Mouse (Mus musculus): ENCODE data around the gene Akr1b10.
"Not testable (repeated sequence)": the region's sequence is repeated elsewhere in the genome, so short reads cannot be mapped to it uniquely, and the experiment has no call there.

The Akr1b10 gene

DNA sequence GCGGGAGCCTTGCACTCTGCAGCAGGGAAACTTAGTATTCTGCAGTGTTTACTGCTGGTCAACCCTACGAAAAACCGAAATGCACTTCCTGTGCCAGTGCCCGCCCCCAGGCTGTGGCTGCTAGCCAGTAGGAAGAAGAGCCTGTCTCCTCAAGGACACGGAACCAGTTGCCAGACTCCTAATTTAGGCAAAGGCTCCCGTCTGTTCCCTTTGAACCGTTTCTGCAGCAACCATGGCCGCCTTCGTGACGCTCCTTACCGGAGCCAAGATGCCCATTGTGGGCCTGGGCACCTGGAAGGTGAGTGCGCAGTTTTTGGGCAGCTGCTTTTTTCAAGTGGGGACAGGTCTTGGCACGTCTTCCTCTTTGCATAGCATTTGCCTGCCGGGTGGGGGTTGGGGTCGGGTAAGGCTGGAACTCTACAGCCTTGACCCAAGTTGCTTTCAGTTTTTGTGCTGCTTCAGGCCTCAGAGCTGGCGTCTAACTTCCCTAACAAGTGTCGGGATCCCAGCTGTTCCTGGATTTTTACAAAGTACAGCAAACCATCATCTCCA lies at the start of gene Akr1b10:
TSS of gene Akr1b10 (plus strand) at position 109 of the 552 bp plus-strand sequence.
- peak; percentile 82 for DNase-seq (ENCODE audit: low spot score)

DNA sequence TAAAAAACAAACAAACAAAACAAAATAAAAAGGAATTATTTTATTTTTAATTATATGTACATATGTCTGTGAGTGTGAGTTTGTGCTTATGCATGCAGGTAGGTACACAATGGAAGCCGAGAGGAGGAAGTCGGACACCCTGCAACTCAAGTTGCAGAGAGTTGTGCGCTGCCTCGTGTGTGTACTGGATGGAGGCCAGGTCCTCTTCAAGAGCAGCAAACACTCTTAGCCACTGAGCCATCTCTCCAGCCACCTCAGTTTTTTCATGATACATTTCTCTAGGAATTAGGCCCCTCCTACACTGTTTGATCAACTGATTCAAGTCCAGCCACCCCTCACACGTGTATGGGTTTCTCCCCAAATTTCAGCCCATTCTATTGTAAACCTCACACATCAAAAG lies 49.3 kb upstream of the Akr1b10 start:
- no peak for DNase-seq (ENCODE audit: low spot score)

DNA sequence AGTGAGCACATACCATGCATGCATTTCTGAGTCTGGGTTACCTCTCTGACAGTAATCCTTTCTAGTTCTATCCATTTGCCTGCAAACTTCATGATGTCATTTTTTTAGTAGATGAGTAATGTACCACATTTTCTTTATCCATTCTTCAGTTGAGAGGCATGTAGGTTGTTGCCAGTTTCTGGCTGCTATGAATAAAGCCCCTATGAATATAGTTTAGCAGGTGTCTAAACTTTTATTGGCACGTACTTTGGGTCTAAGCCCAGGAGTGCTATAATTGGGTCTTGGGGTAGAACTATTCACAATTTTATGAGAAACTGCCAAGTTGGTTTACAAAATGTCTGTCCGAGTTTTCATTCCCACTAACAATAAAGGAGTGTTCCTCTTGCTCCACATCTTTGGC lies 46.2 kb upstream of the Akr1b10 start:
- no peak for DNase-seq (ENCODE audit: low spot score)

- DNase-seq (ENCODE audit: low spot score), result no peak
Observed at GRCm38 (mm10) chr6:34341991-34342390, 42.0 kb upstream of the Akr1b10 start.

- no peak for DNase-seq (ENCODE audit: low spot score)
Observed at GRCm38 (mm10) chr6:34342476-34342875, 41.5 kb upstream of the Akr1b10 start.

GRCm38 (mm10) chr6:34343426-34343825 lies 40.6 kb upstream of the Akr1b10 start:
- no peak for DNase-seq (ENCODE audit: low spot score)

DNA sequence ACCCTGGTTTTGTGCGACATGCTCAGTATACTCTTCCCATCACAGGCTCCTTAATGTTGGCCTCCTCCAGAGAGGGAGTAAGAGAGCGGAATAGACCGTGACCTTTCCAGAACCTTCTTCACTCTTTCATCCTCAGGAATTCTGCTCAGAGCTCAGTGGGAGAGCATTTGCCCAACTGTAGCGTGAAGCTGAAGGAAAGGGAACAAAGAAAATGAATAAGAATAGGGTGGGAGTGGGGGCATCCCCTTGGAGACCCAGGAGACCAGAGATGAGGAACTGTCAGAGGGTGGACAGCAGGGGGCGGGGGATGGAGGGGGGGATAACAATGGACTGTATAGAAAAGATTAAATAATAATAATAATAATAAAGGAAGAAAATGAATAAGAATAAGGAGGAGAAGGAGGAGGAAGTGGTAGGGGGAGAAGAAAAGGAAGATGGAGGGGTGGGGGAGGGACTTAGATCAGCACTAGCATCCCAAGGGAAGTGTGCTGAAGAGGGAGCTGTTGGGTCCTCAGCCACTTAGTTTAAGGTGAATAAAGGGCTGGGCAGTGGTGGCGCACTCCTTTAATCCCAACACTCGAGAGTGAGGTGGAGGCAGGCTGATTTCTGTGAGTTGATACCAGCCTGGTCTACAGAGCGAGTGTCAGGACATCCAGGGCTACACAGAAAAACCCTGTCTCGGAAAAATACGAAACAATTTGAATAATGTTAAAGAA lies 39.7 kb upstream of the Akr1b10 start:
- no peak for DNase-seq (ENCODE audit: low spot score)

DNA sequence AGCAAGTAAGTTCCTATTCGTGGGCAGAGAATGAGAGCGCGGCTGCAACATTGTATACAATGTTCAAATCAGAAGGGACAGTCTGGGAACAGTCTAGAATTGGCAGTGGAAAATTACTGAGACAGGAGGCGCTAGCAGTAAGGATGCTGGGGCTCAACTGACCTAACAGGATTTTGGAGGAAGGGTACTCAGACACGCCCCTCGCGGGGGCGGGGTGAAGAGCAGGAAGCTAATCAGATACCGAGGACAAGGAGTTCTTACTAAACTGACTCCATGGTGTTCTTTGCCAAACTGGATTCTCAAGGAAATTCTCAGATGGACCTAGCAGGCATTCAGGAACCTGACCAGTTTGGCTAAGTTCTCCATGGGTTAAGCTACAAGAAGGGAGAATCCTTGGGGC lies 39.1 kb upstream of the Akr1b10 start:
- DNase-seq (ENCODE audit: low spot score), result no peak

DNA sequence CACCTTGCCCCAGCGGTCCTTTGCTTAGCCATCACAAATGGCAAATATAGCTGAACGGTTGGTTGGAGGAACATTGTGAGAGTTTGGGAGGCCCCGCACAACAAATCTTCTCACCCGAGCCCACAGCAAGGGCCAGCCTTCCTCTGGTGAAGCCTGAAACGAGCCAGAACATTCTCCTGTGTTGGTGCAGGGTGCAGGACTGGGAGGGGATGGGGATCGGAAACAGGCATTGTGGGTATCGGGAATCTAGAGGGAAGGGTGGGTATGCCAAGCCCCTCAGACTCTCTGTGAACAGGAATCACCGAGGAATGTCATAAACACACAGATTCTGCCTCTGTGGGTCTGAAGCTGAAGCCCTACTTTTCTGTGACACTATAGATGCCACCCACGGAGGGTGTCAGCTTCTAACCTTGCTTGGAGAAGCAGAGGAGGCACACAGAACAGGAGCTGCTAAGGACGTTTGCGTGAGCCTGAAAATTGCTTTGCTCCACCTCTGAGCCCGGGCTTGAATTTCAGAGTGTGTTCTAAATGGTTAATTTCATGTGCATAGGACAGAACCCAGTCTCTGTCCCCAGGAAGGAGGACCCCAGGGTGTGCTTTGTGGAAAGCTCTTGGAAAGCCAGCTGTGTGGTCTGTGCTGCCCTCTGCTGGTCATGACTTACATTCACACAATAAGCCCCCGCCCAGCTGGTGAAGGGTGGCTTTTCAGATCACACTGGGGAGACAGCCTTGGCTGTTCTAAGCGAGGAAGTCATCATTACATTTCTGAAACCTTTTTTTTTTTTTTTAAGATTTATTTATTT lies 37.7 kb upstream of the Akr1b10 start:
- DNase-seq (ENCODE audit: low spot score), result peak; percentile 81

DNA sequence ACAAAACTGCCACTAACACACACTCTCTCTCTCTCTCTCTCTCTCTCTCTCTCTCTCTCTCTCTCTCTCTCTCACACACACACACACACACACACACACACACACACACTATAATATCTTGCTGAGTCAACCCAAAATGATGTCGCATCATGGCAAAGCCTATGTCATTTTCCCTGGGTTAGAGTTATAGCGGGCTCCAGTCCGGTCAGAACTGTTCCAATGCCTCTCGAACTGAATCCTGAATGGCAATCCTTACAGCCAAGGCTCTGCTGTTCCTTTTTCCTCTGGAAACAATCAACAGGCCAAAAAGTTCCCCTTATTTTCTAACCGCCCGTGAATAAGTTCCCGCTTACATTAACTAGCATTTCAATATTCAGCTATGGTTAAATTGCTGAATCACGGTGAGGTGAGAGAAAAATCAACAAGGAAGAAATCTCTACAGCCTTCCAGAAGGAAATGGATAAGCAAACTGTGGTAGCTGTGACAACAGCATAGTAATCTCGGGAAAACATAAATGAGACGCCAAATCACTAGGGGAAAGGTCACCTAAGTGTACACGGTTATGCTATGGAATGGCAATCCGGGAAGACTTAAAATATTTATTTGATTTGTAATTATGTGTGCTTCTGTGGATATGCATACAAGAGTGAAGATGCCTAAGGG lies 33.9 kb upstream of the Akr1b10 start:
- DNase-seq (ENCODE audit: low spot score), result no peak

DNA sequence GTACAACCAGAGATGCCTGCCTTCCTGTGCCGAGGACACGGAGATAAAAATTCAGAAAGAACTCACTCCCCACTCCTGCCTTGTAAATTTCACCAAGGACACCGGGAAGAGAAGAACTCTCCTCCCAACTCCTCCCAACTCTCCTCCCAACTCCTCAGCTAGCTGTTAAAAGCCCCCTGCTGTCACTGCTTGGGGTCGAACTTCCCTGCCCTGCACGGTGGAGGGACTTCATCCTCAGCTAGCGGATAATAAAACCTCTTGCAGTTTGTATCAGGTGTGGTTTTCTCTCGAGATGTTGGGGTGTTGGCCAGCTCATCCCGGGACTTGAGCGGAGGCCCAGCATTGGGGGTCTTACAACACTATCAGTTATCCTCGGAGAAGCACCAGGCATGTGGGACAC lies 32.5 kb upstream of the Akr1b10 start:
- DNase-seq (ENCODE audit: low spot score), result not testable (repeated sequence)

DNA sequence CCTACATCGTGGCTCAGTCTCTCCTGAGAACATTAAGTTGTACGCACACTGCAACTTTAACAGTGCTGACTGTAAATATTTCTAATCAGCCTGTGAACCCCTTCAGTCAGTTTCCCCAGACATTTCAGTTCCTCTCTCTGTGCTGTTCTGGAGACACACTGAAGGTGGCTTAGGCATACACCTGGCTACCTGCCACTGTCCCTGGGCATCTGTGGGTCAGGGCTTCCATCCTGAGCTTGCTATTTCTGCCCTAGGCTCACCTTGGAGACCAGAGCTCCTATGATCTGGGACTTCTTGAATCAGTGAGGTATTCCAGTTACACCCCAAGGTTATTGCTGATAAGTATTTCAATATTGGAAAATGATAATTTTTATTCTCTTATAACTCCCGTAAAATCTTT lies 31.6 kb upstream of the Akr1b10 start:
- DNase-seq (ENCODE audit: low spot score), result no peak

DNA sequence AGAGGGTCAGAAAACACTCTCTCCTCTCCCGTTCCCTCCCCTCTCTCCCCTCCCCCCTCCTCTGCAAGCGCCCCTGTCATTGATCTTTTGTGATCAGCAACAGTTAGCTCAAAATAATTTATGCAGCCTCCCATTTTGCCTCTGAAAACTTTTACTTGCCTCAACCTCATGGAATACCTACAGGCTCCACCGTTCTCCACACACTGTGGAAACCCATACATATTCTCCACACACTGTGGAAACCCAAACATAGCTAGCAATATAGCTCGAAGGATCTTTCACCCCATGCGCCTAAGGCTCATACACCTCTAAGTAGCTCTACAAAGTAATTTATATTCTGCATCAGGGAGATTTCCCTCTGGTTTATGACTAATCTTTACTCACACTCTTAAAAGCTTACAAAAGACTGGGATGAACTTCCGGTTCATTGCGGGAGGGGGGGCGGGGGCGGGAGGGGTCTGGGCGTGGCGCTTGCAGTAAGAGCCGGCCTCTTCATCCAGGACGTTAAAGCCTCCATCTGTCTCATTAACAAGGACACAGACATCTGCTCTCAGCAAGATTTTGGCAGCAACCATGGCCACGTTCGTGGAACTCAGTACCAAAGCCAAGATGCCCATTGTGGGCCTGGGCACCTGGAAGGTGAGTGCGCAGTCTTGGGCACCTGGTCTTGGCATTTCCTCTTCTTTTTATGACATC lies 30.2 kb upstream of the Akr1b10 start, which contains the start of gene Akr1b8:
TSS of gene Akr1b8 (plus strand) at position 462 of the 696 bp plus-strand sequence.
- no peak for DNase-seq (ENCODE audit: low spot score)

GRCm38 (mm10) chr6:34354354-34355348 lies 29.4 kb upstream of the Akr1b10 start:
- DNase-seq (ENCODE audit: low spot score), result no peak

DNA sequence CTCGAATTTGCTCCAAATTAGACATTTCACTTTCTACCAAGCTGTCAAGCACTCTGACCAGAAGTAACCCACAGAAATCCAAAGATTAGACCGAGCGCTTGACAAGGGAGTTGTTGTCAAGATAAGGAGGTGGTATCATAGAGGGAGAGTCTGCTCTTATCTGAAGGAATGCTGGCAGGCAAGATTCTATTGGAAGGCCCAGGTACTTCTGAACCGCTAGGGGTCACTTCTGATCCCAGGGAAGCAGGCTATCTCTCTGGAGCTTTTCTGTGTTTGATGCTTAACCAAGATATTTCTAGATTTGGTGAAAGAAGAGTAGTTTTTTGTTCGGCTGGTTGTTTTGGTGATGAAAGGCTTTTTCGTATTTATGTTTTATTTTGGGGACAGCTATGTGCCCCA lies 28.7 kb upstream of the Akr1b10 start:
- DNase-seq (ENCODE audit: low spot score), result no peak

DNA sequence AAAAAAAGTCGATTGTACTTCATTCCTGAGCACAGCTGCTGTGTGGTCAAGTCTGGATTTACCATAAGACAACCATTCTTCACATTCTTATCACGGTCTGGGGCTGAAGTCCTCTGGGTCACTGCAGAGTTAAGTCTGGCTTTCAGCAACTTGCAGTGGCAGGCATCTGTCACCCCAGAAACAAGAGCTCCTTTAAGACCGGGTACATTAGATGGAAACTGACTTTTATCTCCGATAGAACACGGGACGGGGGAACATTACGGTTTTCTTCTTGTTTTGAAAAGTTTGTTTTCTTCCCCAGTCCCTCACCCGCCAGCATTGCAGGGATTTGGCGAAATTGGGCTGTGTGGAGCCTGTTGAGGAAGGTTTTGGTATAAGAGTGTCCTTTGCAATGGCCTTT lies 28.2 kb upstream of the Akr1b10 start:
- no peak for DNase-seq (ENCODE audit: low spot score)

DNA sequence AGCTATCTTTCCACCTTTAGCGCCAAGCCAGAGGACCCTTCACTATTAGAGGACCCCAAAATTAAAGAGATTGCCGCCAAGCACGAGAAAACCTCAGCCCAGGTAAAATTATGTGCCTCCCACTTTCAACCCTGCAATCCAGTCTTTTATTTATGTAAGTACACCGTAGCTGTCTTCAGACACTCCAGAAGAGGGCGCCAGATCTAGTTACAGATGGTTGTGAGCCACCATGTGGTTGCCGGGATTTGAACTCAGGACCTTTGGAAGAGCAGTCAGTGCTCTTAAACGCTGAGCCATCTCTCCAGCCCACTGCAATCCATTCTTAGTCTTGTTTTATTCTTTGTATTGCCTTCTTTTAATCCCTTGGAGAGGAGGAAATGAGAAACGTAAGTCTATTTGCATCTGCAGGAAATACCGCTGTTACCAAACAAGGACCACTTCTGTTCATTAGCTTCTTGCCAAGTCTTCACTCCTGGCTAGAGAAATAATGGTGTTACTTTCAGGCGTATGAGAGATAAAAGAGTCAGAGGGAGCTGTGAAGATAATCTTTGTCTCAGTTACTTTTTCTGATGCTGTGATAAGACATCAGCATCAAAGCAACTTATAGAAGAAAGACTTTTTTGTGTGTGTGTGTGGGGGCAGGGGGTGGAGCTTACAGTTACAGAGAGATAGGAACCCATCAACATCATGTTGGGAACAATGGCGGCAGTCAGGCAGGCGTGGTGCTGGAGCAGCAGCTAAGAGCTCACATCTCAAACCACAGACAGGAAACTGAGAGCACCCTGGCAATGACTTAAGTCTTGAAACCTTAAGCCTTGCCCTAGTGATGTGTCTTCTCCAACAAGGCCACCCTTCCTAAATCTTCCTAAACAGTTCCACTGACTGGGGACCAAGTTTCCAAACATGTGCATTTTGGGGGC lies 19.5 kb upstream of the Akr1b10 start:
- no peak for DNase-seq (ENCODE audit: low spot score)

- no peak for DNase-seq (ENCODE audit: low spot score)
Observed at GRCm38 (mm10) chr6:34367998-34368397, 16.0 kb upstream of the Akr1b10 start.

GRCm38 (mm10) chr6:34370081-34370480 lies 13.9 kb upstream of the Akr1b10 start:
- no peak for DNase-seq (ENCODE audit: low spot score)
